Mouse (Mus musculus) urinary bladder, postnatal 36 days (tissue): ENCODE data around the gene Ifitm1.
"Not testable (repeated sequence)": the region's sequence is repeated elsewhere in the genome, so short reads cannot be mapped to it uniquely, and the experiment has no call there.

ENCODE experiments used
- DNase-seq, 2 experiments: peaks; one replicate each; pipeline ENCODE4 v3.0.0; 2022; ENCODE audit warnings: low spot score in 2 of 2, mixed read lengths in 1 of 2

Ifitm1 gene

GRCm38 (mm10) chr7:140949824-140950530 is 17.0 kb upstream of the Ifitm1 start, which contains the start of gene Ifitm5:
TSS of gene Ifitm5 (minus strand) at chr7:140950291.
- DNase-seq: no peak

- DNase-seq: no peak
These were observed 16.0 kb upstream of the Ifitm1 start for GRCm38 (mm10) chr7:140951051-140951450.

- DNase-seq: no peak
These were observed 15.3 kb upstream of the Ifitm1 start for GRCm38 (mm10) chr7:140951765-140952164.

DNA sequence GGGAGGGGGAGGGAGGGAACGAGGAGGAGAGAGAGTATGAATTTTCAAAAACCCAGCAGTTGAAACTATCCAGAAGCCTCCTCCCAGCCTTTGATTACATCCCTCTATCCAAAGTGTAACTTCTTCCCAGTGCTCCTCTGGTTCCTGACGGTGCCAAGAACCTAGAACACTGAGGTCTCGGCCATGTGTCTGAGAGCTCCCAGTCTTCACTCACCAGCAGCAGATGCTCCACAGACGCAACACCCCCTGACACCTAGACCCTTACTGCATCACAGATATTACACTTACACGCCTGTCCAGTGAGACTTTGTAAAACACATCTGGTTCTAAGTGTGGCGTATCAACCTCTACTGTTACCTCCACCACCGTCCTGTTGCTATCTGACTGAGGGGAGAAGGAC is 14.6 kb upstream of the Ifitm1 start:
- DNase-seq: no peak

- no peak for DNase-seq
These were observed 13.9 kb upstream of the Ifitm1 start for GRCm38 (mm10) chr7:140953133-140953532.

DNA sequence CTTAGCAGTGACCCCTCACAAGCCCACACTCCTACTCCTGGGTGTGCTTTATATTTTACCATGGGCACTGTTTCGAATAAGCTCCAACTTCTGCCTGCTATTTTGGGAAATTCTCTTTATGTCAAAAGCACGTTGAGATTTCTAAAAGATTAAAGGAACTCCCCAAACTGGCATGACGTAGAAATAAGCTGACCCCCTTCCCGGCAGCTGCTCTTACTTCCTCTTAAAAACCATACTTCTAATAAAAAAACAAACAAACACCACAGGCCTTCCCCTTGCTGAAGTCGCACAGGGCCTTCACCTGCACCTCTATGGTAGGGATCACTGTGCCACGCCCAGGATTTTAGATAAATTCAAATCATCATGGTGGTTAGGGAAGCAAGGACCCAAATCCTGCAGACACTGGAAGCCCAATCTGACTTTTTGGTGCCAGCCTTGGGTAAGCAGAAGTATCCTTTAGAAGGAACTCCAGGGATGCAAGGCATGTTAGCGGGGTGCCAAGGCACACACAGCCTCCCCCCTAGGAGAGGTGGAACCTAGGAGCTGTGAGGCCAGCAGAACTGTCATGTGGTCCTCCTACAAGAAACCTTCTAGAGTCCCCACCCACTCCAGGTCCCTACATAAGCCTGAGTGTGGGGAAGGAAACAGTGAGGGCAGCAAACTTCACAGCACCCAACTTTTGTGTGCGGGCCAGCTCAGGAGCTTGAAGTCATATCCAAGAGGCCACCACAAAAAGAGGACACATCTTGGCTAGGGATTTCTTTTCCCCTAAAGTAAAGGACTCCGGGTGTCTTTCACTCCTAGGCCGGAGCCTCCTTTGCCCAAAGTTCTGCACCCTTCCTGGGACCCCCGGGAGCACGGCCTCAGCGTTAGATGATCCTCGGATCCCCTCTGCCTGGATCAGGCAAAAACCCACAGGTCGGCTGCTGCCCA is 13.0 kb upstream of the Ifitm1 start:
- DNase-seq: no peak

- DNase-seq: no peak
These were observed 12.3 kb upstream of the Ifitm1 start for GRCm38 (mm10) chr7:140954733-140955071.

GRCm38 (mm10) chr7:140955342-140955741 is 11.7 kb upstream of the Ifitm1 start:
- DNase-seq: no peak

- DNase-seq: peak; percentile 72 to 86
These were observed 11.1 kb upstream of the Ifitm1 start, which contains the start of the genes Gm45717 and Ifitm2 for GRCm38 (mm10) chr7:140955758-140956555. TSS of gene Gm45717 (minus strand) at chr7:140955937. TSS of gene Ifitm2 (minus strand) at chr7:140955987.

- DNase-seq: no peak
These were observed 10.5 kb upstream of the Ifitm1 start for GRCm38 (mm10) chr7:140956556-140956869.

DNA sequence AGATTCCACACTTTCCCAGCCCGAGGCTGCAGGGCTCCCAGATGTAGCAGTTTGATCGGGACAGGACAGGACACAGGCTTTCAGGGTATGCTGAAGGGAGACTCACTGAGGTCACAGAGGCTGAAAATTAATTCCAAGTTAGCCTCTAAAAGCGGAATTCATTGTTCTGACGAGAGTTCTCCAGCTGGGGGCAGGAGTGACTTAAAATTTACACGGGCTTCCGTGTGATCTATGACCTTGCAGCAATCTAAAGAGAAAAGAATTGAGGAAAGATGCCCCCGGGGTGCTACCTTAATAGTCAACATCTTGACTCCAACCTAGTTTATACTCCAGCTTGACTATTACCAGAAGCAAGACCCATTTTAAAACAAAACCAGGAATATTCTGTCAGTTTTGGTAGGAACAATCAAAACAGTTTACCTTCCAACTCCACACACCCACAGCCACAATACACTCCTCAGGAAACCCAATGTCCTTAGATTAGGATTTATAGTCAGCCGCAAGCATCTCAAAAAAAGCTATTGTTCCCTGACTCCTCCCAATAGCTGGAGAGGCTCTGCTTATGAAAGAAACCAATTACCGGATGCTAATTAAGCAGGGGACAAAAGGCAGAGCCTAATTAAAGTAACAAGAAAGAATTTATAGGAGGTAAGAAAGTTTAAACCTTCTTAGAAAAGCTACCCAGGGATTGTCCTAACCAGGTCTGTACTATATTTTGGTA is 7.7 kb upstream of the Ifitm1 start:
- DNase-seq: no peak

DNA sequence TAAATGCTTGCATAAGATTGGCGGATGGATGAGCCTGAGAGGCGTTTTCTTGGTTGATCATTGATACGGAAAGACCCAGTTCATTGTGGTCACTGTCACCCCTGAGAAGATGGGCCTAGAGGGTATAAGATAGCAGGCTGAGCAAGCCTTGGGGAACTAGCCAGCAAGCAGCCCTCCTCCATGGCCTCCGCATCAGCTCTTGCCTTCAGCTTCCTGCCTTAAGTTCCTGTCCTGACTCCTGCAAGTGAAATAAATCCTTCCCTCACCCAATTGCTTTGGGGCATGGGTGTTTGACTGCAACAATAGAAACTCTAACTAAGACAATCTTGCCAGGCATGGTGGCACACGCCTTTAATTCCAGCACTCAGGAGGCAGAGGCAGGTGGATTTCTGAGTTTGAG is 7.0 kb upstream of the Ifitm1 start:
- DNase-seq: no peak

DNA sequence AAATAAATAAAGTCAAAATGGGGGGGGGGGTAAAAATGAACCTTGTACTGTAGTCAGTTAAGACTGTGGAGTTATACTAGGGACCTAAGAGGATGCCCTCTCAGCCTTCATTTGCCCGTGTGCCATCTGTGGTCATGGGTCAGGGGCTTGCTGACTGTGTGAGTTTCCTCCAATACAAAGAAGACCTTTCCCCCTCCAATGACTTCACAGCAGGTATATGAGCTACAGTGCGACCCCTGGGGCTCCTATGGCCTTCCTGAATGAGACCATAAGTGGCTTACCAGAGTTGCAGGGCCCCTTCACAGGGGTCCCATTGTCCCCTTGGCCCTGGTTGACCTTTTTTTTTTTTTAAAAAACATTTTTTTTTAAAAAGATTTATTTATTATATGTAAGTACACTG is 5.6 kb upstream of the Ifitm1 start:
- DNase-seq: no peak

- DNase-seq: no peak
These were observed 4.3 kb upstream of the Ifitm1 start for GRCm38 (mm10) chr7:140962733-140963132.

GRCm38 (mm10) chr7:140967862-140968591 is 1.0 kb downstream of the Ifitm1 start:
- no peak for DNase-seq

DNA sequence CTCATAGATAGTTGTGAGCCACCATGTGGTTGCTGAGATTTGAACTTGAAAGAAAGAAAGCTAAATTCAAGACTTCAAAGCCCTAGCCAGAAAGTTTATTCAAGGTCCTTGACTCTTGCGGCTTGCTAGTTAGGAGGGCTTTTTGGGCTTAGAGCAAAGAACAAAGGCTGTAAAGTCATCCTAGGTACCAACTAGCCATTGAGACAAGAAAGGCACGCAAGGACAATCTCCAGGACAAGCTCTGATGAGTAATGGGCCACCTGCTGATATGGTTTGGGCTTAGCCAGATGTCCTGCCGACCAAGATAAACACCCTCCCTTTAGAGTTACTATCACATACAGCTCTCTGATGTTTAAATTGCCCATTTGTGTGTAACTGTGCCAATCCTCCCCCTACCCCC is 1.7 kb downstream of the Ifitm1 start:
- DNase-seq: not testable (repeated sequence)

DNA sequence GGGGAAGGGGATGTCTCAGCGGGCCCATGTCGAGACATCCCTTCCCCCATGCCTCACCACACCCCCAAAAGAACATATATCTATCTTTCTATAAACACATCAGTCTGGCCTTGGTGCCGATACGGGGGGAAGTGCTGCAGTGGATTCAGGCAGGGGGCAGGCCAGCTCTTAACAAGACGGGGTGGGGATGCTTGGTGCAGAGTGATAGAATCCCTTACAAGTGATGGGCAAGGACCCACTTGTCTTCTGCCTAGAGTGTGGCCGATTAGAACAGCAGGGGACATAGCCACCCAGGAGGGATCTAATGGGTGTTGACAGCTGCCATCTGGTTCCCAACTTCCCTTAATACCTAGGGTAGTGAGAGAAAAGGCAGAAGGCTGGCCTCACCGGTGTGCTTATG is 3.9 kb downstream of the Ifitm1 start:
- DNase-seq: no peak

DNA sequence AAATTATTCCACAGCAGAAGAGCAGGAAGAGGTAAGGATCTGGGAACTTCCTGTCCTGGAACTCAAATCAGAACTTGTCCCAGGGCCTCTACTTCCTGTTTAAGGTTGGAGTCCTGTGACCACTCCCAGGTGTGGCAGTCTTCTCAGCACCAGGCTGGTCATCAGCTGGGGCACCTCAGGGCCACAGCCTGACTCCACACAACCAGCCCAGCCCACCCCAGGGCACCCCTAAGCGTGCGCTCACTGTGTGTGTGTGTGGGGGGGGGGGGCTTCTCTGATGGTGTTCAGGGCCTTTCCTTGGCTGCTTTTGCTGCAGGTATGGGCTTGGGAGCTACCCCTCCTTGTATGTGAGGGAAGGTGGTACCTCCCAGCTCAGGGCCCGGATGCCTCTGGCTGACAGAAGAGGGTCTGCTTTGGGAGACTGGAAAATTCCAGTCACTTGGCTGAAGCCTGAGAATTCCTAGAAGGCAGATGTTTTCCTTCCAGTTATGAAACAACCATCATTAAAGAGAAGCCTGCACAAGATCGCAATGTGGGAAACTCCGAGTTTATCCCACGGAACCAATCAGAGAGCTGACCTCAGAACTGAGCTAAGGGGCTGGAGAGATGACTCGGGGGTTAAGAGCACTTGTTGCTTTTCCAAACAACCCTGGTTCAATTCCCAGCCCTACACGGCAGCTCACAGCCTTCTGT is 4.6 kb downstream of the Ifitm1 start:
- no peak for DNase-seq

DNA sequence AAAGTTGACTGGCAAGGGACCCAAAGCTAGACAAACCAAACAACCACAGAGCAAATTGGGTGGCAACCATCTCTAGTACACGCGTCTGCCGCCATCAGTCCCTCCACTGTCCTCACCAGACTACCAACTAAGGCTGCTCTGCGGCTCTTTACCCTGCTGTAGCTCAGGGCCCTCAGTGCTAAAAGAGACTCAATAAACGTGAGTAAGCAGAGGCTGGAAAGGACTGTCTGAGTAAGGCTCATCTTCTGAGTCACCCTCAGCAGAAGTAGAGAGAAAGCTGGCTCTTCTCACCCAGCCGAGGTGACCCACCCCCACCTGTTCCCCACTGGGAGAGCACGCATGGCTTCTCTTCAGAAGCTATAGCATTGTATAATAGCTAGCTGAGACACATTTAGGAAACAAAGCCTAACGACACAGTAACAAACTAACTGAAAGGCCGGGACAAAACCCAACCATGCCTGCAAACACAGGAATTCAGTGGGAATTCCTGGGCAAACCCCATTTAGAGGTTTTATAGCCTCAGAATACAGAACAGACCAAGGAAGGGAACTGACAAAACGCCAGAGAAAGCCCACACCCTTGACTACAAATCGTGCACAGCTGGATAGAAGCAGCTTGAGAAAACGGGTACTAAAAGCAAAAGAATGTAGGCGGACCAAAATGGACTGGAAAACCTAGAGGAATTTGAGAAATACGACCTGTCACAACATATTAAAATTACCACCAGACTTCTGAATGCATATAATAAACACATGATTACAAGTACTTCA is 6.6 kb downstream of the Ifitm1 start:
- DNase-seq: no peak
